In genomic region chr5:115982671-115983373, GRCm38 (mm10) we compare ENCODE assay signal across 11 mouse cellular contexts. TPM values are rescaled to one million over a fixed set of nuclear protein-coding genes. Genes with fewer than 3 reads are reported as not detected.
A peak's percentile ranks its signal among the peaks of the same experiment; 100 is the strongest.
DNase-seq lines count a peak whose midpoint lies in the region; ATAC-seq and TF ChIP-seq lines count a peak whose summit lies in the region.
"Had no signal": no experiment of that assay in that cellular context is flagged by ENCODE, and none has a peak within 500 bp of the region (broad histone marks: within the 10 kb centered on the region; RNA-seq: fewer than 3 reads in every experiment).

No protein-coding gene starts in this region.

- H3K36me3 ChIP-seq in forebrain, embryonic 14.5 days (ENCODE audit: control insufficient read depth, insufficient read depth, low read length) = peaks cover 51% of the 10 kb centered on the region
- peaks cover 97% of the 10 kb centered on the region for H3K36me3 ChIP-seq in forebrain, embryonic 10.5 days (replicated peaks)
- H3K36me3 ChIP-seq in intestine, postnatal 0 days (ENCODE audit: control insufficient read depth, insufficient read depth) = peaks cover 21% of the 10 kb centered on the region; the same call in 1 of the 2 replicates
- H3K36me3 ChIP-seq in hindbrain, embryonic 12.5 days = peaks cover 48% of the 10 kb centered on the region

- H3K27ac ChIP-seq in forebrain, embryonic 14.5 days (ENCODE audit: low read depth, low read length) = no peak overlapping the region
- no peak overlapping the region for H3K27ac ChIP-seq in forebrain, embryonic 10.5 days
- H3K27ac ChIP-seq in intestine, postnatal 0 days (ENCODE audit: low read depth, low read length) = no peak overlapping the region
- H3K27ac ChIP-seq in hindbrain, embryonic 12.5 days = no peak overlapping the region
- H3K27ac ChIP-seq: heart, adult 2 months; layer of hippocampus, adult 2 months had no signal

- H3K9ac ChIP-seq in forebrain, embryonic 14.5 days (ENCODE audit: low read length) = no peak overlapping the region
- no peak overlapping the region for H3K9ac ChIP-seq in intestine, postnatal 0 days (ENCODE audit: low read depth, low read length)
- H3K9ac ChIP-seq in hindbrain, embryonic 12.5 days = no peak overlapping the region

- no peak overlapping the region for H3K4me2 ChIP-seq in forebrain, embryonic 14.5 days (ENCODE audit: low read length)
- H3K4me2 ChIP-seq in intestine, postnatal 0 days (replicated peaks; ENCODE audit: low read depth) = no peak overlapping the region
- no peak overlapping the region for H3K4me2 ChIP-seq in hindbrain, embryonic 12.5 days (replicated peaks)

- peak; percentile 19 for DNase-seq in forebrain, embryonic 14.5 days (ENCODE audit: low spot score)
- no peak for DNase-seq in forebrain, embryonic 10.5 days (ENCODE audit: extremely low spot score, low spot score)
- DNase-seq in testis, postnatal 10 days (ENCODE audit: low spot score) = peak; percentile 73
- DNase-seq in testis, postnatal 14 days (ENCODE audit: low spot score) = no peak
- peak; percentile 50 to 66 for DNase-seq in urinary bladder, postnatal 36 days (ENCODE audit: low spot score in 2 of 2)
- no peak for DNase-seq in yolk sac, embryonic 10.5 days (ENCODE audit: low spot score)

- no peaks in the 10 kb centered on the region for H3K4me1 ChIP-seq in forebrain, embryonic 14.5 days (ENCODE audit: control insufficient read depth, insufficient read depth, low read length)
- peaks cover 6% of the 10 kb centered on the region for H3K4me1 ChIP-seq in forebrain, embryonic 10.5 days
- H3K4me1 ChIP-seq in intestine, postnatal 0 days (replicated peaks; ENCODE audit: control insufficient read depth, insufficient read depth, low read length) = 0 out of 2 replicates have a peak, but pooled peaks cover 6% of the 10 kb centered on the region
- peaks cover 6% of the 10 kb centered on the region; the same call in 1 of the 2 replicates for H3K4me1 ChIP-seq in hindbrain, embryonic 12.5 days

- H3K9me3 ChIP-seq in forebrain, embryonic 14.5 days (replicated peaks; ENCODE audit: control insufficient read depth, low read length) = no peaks in the 10 kb centered on the region
- H3K9me3 ChIP-seq in forebrain, embryonic 10.5 days = no peaks in the 10 kb centered on the region
- H3K9me3 ChIP-seq in intestine, postnatal 0 days (ENCODE audit: control insufficient read depth) = no peaks in the 10 kb centered on the region
- no peaks in the 10 kb centered on the region for H3K9me3 ChIP-seq in hindbrain, embryonic 12.5 days (replicated peaks)

- no peak for TF ChIP-seq CTCF in intestine, postnatal 0 days (IDR thresholded peaks at IDR 0.05; ENCODE audit: low read depth)

- no peak for ATAC-seq in forebrain, embryonic 14.5 days
- ATAC-seq in intestine, postnatal 0 days = peak; percentile 64
- ATAC-seq in hindbrain, embryonic 12.5 days (ENCODE audit: low FRiP score) = no peak

- H3K4me3 ChIP-seq in forebrain, embryonic 14.5 days (ENCODE audit: low read depth, low read length) = no peak overlapping the region
- no peak overlapping the region for H3K4me3 ChIP-seq in forebrain, embryonic 10.5 days
- H3K4me3 ChIP-seq in intestine, postnatal 0 days (ENCODE audit: low read depth, low read length) = no peak overlapping the region
- H3K4me3 ChIP-seq in hindbrain, embryonic 12.5 days = no peak overlapping the region
- H3K4me3 ChIP-seq: heart, adult 2 months; layer of hippocampus, adult 2 months; myocyte had no signal

- WGBS in forebrain, embryonic 14.5 days = 70% methylated on average over 7 of the region's 7 CpGs
- 92% methylated on average over 7 of the region's 7 CpGs for WGBS in forebrain, embryonic 10.5 days
- 60% methylated on average over 7 of the region's 7 CpGs for WGBS in intestine, postnatal 0 days
- WGBS in hindbrain, embryonic 12.5 days = 81% methylated on average over 7 of the region's 7 CpGs

- H3K27me3 ChIP-seq in forebrain, embryonic 14.5 days (replicated peaks; ENCODE audit: control insufficient read depth, insufficient read depth, low read length) = no peaks in the 10 kb centered on the region
- no peaks in the 10 kb centered on the region for H3K27me3 ChIP-seq in forebrain, embryonic 10.5 days (ENCODE audit: poor library complexity, severe bottlenecking)
- no peaks in the 10 kb centered on the region for H3K27me3 ChIP-seq in intestine, postnatal 0 days (replicated peaks; ENCODE audit: control insufficient read depth, insufficient read depth, low read length)
- H3K27me3 ChIP-seq in hindbrain, embryonic 12.5 days = no peaks in the 10 kb centered on the region

RNA-seq across cellular contexts. Expression of gene Prkab1, which starts 41.5 kb away (rescaled TPM):
- 44.1 and 52.1 TPM in 2 replicates for polyA plus RNA-seq in forebrain, embryonic 14.5 days (2014; fragmentation: Nextera tagmentation; extraction: Ambion mirVana)
- polyA plus RNA-seq in forebrain, embryonic 10.5 days (2016; fragmentation: Nextera tagmentation; extraction: Ambion mirVana) = 74.9 and 77.5 TPM in 2 replicates
- 77.8 and 80.6 TPM in 2 replicates for polyA plus RNA-seq in intestine, postnatal 0 days (2015; fragmentation: Nextera tagmentation; extraction: Ambion mirVana)
- polyA plus RNA-seq in hindbrain, embryonic 12.5 days (2016; fragmentation: Nextera tagmentation; extraction: Ambion mirVana) = 60.5 and 65.0 TPM in 2 replicates

Comparison
In these comparisons a context has a peak if more than half of its experiments do, and no peak if none do; other contexts are left out.
1. DNase-seq: peak in forebrain, embryonic 14.5 days (single experiment), testis, postnatal 10 days (single experiment) and urinary bladder, postnatal 36 days (2 of 2); none in forebrain, embryonic 10.5 days (single experiment), testis, postnatal 14 days (single experiment) and yolk sac, embryonic 10.5 days (single experiment).